In the genomic region with DNA sequence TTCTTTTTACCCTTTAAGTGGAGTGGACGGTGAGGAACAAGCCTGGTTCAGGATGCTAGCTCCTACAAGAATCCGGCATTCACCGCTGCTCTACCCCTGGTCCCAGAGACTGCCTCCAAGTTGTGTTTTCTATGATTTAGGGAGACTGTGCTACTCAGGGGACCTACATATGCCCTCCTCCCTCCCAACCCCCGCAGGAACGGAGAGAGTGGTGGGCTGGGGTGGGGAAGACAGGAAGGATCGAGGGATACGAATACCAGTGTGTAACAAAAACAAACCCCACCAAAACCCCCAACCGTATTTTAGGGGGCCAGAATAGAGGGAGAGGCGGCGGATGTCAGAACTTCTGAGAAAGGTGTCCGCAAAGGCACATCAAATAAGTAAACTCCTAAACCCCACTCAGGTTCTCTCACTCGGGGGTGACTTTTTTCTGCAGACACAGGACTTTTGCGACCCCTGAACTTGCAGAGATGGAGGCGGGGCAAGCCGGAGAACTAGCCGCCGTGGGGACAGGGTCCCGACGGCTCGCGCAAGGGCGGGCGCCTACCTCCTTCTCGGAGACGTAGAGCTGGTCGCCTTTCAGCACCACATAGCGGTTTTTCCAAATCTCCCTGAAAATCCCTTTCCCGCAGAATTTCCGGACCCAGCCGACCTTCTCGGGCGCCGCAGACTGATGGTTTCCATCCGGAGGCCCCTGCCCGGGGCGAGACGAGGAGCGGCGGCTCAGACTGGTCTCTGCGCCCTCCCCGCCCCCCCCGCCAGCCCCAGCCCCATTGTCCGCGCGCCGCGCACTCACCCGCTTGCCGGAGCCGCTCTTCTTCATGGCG, we compare ENCODE assay signal across 8 mouse cellular contexts. TPM values are rescaled to one million over a fixed set of nuclear protein-coding genes. Genes with fewer than 3 reads are reported as not detected.
DNase-seq lines count a peak whose midpoint lies in the region; ATAC-seq and TF ChIP-seq lines count a peak whose summit lies in the region.

No protein-coding gene starts in this region.

- TF ChIP-seq CTCF in spleen, adult 2 months (IDR thresholded peaks at IDR 0.05; ENCODE audit: extremely low read depth, insufficient read depth, insufficient read length, insufficient replicate concordance): no peak

- no peaks in the 10 kb centered on the region for H3K9me3 ChIP-seq in forebrain, embryonic 14.5 days (replicated peaks; ENCODE audit: control insufficient read depth, low read length)
- no peaks in the 10 kb centered on the region for H3K9me3 ChIP-seq in kidney, embryonic 16.5 days (ENCODE audit: low read length)
- H3K9me3 ChIP-seq in midbrain, embryonic 14.5 days (ENCODE audit: control insufficient read depth, low read length): no peaks in the 10 kb centered on the region

- H3K36me3 ChIP-seq in spleen, adult 2 months (ENCODE audit: control insufficient read depth, insufficient read depth, low read length): peaks cover 14% of the 10 kb centered on the region
- H3K36me3 ChIP-seq in forebrain, embryonic 14.5 days (ENCODE audit: control insufficient read depth, insufficient read depth, low read length): peaks cover 27% of the 10 kb centered on the region
- H3K36me3 ChIP-seq in kidney, embryonic 16.5 days (ENCODE audit: insufficient read depth, low read length): peaks cover 16% of the 10 kb centered on the region
- H3K36me3 ChIP-seq in midbrain, embryonic 14.5 days (ENCODE audit: control insufficient read depth, insufficient read depth, low read length): peaks cover 29% of the 10 kb centered on the region

- no peaks in the 10 kb centered on the region for H3K27me3 ChIP-seq in spleen, adult 2 months (ENCODE audit: control insufficient read depth, insufficient read depth, low read length)
- no peaks in the 10 kb centered on the region for H3K27me3 ChIP-seq in forebrain, embryonic 14.5 days (replicated peaks; ENCODE audit: control insufficient read depth, insufficient read depth, low read length)
- H3K27me3 ChIP-seq in kidney, embryonic 16.5 days (ENCODE audit: insufficient read depth, low read length): no peaks in the 10 kb centered on the region
- H3K27me3 ChIP-seq in midbrain, embryonic 14.5 days (ENCODE audit: control insufficient read depth, insufficient read depth, low read length): no peaks in the 10 kb centered on the region

- H3K9ac ChIP-seq in forebrain, embryonic 14.5 days (ENCODE audit: low read length): peak overlapping the region; percentile 99
- H3K9ac ChIP-seq in kidney, embryonic 16.5 days (replicated peaks; ENCODE audit: low read length): peak overlapping the region; percentile 89
- peak overlapping the region; percentile 99 for H3K9ac ChIP-seq in midbrain, embryonic 14.5 days (replicated peaks; ENCODE audit: low read length)

- WGBS in spleen, adult 2 months: under 1% methylated on average over 41 of the region's 51 CpGs
- under 1% methylated on average over 50 of the region's 51 CpGs for WGBS in forebrain, embryonic 14.5 days
- WGBS in kidney, embryonic 16.5 days: 1% methylated on average over 50 of the region's 51 CpGs
- WGBS in midbrain, embryonic 14.5 days: under 1% methylated on average over 49 of the region's 51 CpGs

- TF ChIP-seq POLR2A in spleen, adult 2 months (IDR thresholded peaks at IDR 0.05; ENCODE audit: low read depth, low read length): no peak

- peak; percentile 30 to 44 for DNase-seq in adrenal gland, adult 18-20 months (ENCODE audit: low spot score in 2 of 2)
- DNase-seq in adrenal gland, postnatal 25 days: no peak
- DNase-seq in spleen, adult 2 months (ENCODE audit: low read depth in 1 of 2, low spot score in 2 of 2): no peak
- DNase-seq in spleen, adult 12 weeks (ENCODE audit: low spot score): no peak
- DNase-seq in forebrain, embryonic 14.5 days (ENCODE audit: low spot score): peak; percentile 67
- DNase-seq in midbrain, embryonic 14.5 days: peak; percentile 79

- ATAC-seq in forebrain, embryonic 14.5 days: peak; percentile 79
- ATAC-seq in kidney, embryonic 16.5 days (ENCODE audit: low FRiP score, low TSS enrichment): peak; percentile 65
- peak; percentile 82 for ATAC-seq in midbrain, embryonic 14.5 days (ENCODE audit: low FRiP score, low TSS enrichment)
- no peak for ATAC-seq in megakaryocyte progenitor cell, adult 5-6 weeks (replicated peaks; ENCODE audit: poor library complexity)

- H3K27ac ChIP-seq in spleen, adult 2 months (ENCODE audit: insufficient read depth, low read length): peak overlapping the region; percentile 97
- H3K27ac ChIP-seq in forebrain, embryonic 14.5 days (ENCODE audit: low read depth, low read length): peak overlapping the region; percentile 99
- peak overlapping the region; percentile 94 for H3K27ac ChIP-seq in kidney, embryonic 16.5 days (ENCODE audit: low read length)
- H3K27ac ChIP-seq in midbrain, embryonic 14.5 days (replicated peaks; ENCODE audit: low read depth, low read length): peak overlapping the region; percentile 99

- H3K4me3 ChIP-seq in spleen, adult 2 months (ENCODE audit: extremely low read depth, insufficient read depth, insufficient read length): peak overlapping the region; percentile 81
- H3K4me3 ChIP-seq in forebrain, embryonic 14.5 days (ENCODE audit: low read depth, low read length): peak overlapping the region; percentile 78
- peak overlapping the region; percentile 73 for H3K4me3 ChIP-seq in kidney, embryonic 16.5 days (ENCODE audit: low read length)
- H3K4me3 ChIP-seq in midbrain, embryonic 14.5 days (replicated peaks; ENCODE audit: low read depth, low read length): peak overlapping the region; percentile 80

- H3K4me1 ChIP-seq in spleen, adult 2 months (ENCODE audit: control insufficient read depth, insufficient read depth, insufficient read length): peaks cover 14% of the 10 kb centered on the region; the same call in 1 of the 2 replicates
- peaks cover 28% of the 10 kb centered on the region for H3K4me1 ChIP-seq in forebrain, embryonic 14.5 days (ENCODE audit: control insufficient read depth, insufficient read depth, low read length)
- H3K4me1 ChIP-seq in kidney, embryonic 16.5 days (ENCODE audit: insufficient read depth, low read length): peaks cover 42% of the 10 kb centered on the region
- H3K4me1 ChIP-seq in midbrain, embryonic 14.5 days (ENCODE audit: control insufficient read depth, insufficient read depth, low read length): peaks cover 40% of the 10 kb centered on the region

- H3K4me2 ChIP-seq in forebrain, embryonic 14.5 days (ENCODE audit: low read length): peak overlapping the region; percentile 65
- H3K4me2 ChIP-seq in kidney, embryonic 16.5 days (replicated peaks; ENCODE audit: low read depth, low read length): peak overlapping the region; percentile 63
- H3K4me2 ChIP-seq in midbrain, embryonic 14.5 days (ENCODE audit: low read length): peak overlapping the region; percentile 81

RNA-seq across cellular contexts. Expression of gene Plekho1, which starts 0.6 kb away (rescaled TPM):
- total RNA-seq in adrenal gland, adult 18-20 months (2021): 10 to 100 TPM; 20.9 to 32.2 TPM
- 18.6 and 25.1 TPM in 2 replicates for total RNA-seq in adrenal gland, postnatal 25 days (2021)
- 60.1 and 91.7 TPM in 2 replicates for polyA plus RNA-seq in spleen, adult 2 months (2012; rRNA removed)
- polyA plus RNA-seq in forebrain, embryonic 14.5 days (2014; fragmentation: Nextera tagmentation; extraction: Ambion mirVana): 67.4 and 75.6 TPM in 2 replicates
- polyA plus RNA-seq in kidney, embryonic 16.5 days (2015; fragmentation: Nextera tagmentation; extraction: Ambion mirVana): 29.0 and 32.8 TPM in 2 replicates
- 63.5 and 70.6 TPM in 2 replicates for polyA plus RNA-seq in midbrain, embryonic 14.5 days (2014; fragmentation: Nextera tagmentation; extraction: Ambion mirVana)
- total RNA-seq in megakaryocyte progenitor cell, adult 5-6 weeks (2015): 22.1 and 25.9 TPM in 2 replicates
- total RNA-seq in megakaryocyte progenitor cell, adult 5-6 weeks (2017): 24.7 and 25.1 TPM in 2 replicates

Comparison
In these comparisons a context has a peak if more than half of its experiments do, and no peak if none do; other contexts are left out.
1. DNase-seq: peak in adrenal gland, adult 18-20 months (2 of 2), forebrain, embryonic 14.5 days (single experiment) and midbrain, embryonic 14.5 days (single experiment); none in adrenal gland, postnatal 25 days (single experiment), spleen, adult 2 months (0 of 2) and spleen, adult 12 weeks (single experiment).
2. Peak in every context shown above with its lines, with median percentiles within 50 percentile points of each other: H3K27ac ChIP-seq, H3K4me3 ChIP-seq, H3K4me2 ChIP-seq and H3K9ac ChIP-seq.